Mouse (Mus musculus) heart, adult 18-20 months (tissue): Measurements from ENCODE around the gene Plekha6. TPM values are rescaled to one million over a fixed set of nuclear protein-coding genes. Genes with fewer than 3 reads are reported as not detected.

Experiments
- DNase-seq, 2 experiments: peaks; one replicate each; pipeline ENCODE4 v3.0.0; 2021 to 2022; ENCODE audit warnings: mixed read lengths in 1 of 2
- total RNA-seq, 2 experiments: library from RNA; stranded (reverse); gene quantifications; 2 replicates each; pipeline ENCODE4 v1.2.3; 2021

Gene Plekha6
- total RNA-seq, 2 experiments from 2014 or later, result 40.5 to 47.7 TPM

GRCm38 (mm10) chr1:133274163-133274562, 110.2 kb downstream of the Plekha6 start:
- DNase-seq, result no peak

- DNase-seq, result peak in 1 of 2 experiments; percentile 27
Measured at GRCm38 (mm10) chr1:133276983-133277382, 113.0 kb downstream of the Plekha6 start.

DNA sequence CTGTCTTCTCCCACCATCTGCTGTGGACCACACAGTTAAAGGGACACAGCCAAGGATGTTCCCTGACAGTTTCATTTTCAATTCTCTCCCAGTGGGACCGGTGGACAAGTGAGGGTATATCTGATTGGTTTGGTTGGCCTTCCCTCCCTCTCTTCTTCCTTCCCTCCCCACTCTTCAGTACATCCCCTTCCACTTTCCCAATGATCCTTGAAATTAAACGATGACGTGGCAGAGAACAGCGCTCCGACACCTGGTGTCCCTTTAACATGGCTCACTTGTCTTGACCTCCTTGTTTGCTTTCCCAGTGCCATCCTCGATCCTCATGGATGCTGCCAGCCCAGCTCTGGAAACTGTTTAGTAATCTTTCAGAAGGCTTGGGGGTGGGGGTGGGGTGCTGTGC, 114.5 kb downstream of the Plekha6 start:
- DNase-seq, result no peak

DNA sequence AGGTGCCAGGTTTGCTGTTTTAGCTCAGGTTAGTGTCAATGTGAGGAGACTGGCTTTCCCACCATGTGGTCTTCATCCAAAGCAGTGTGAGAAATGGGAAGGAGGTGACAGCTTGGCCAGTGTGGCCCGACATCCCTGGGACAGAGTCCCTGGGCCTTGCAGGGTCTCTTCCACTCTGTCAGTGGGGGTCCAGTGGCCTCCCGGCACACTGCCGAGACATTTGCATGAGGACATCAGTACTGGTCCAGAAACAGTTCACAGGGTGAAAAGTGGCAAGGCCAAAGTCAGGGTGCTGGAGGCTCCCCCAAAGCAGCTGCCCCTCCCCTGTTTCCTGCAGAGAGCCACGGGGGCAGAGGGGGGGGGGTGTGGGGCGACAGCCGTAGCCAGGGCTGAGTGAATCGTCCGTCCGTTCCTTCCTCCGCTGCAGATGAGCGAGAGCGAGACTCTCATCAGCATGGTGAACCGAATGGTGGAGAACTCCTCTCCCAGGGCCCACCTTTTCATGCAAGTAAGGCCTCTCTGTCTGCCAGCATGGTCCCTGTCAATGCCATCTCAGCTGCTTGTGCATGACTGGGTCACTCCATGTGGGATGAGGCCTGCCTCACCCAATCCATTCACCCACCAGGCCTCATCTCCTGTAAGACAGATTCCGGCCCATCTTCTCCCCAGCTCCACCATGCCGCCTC, 115.1 kb downstream of the Plekha6 start:
- DNase-seq, result no peak

DNA sequence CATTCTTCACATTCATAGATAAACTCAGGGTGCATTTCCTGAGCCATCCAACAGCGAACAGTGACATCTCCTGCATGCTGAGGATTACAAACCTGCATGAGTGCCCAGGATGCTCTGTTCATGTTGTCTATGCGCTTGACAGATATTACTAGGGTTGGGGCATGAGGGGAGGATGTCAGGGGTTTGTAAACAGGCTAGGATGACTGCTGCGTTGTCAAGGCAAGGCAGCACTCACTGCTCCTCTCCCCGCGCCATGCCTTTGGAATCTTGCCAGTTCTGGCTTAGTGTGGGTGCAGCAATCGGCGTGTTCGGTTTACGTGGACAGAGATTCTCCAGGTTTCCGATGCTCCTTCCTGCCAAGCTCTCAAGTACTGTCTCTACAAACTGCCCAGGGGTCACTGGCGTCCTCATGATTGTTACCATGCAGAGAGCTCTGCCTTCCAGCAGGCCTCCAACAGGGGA, 115.7 kb downstream of the Plekha6 start:
- DNase-seq, result no peak

GRCm38 (mm10) chr1:133280537-133280936, 116.5 kb downstream of the Plekha6 start:
- no peak for DNase-seq

GRCm38 (mm10) chr1:133285907-133286306, 121.9 kb downstream of the Plekha6 start:
- no peak for DNase-seq

GRCm38 (mm10) chr1:133287051-133287450, 123.0 kb downstream of the Plekha6 start:
- no peak for DNase-seq

- DNase-seq, result no peak
Measured at GRCm38 (mm10) chr1:133287880-133288279, 123.9 kb downstream of the Plekha6 start.

GRCm38 (mm10) chr1:133291888-133292287, 127.9 kb downstream of the Plekha6 start:
- DNase-seq, result no peak

DNA sequence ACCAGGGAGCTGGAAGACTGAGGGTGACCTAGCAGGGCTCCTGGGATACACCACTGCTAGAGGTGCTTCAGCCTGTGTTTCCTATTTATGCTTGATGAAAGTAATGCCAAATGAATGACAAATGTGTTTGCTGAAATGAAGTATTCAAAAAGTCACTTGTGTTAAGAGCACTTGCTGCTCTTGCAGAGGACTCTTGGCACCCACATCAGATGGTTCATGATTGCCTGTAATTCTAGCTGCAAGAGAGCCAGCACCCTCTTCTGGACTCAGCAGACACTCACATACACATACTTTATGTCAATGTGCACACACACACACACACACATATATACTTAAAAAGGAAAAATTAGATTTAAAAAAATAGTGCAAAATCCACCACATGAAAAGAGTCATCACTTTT, 128.6 kb downstream of the Plekha6 start:
- no peak for DNase-seq

DNA sequence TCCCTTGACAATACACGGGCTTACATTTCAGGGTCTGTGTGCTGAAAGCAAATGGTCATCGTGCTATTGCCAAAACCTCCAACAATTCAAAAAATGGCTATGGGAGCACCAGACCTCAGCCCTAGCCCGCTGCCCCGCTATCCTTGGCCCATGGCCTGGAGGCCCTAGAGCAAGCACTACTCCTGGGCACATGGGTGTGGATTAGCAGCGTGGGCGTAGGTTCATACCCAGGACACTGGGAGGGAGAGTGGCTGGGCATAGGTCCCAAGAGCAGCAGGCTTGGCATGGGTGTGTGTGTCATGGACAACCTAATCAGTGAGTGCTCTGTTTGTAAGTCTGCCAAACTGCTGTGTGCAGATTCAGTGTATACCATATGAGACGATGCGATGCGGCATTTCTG, 132.4 kb downstream of the Plekha6 start:
- DNase-seq, result peak; percentile 78 to 86

DNA sequence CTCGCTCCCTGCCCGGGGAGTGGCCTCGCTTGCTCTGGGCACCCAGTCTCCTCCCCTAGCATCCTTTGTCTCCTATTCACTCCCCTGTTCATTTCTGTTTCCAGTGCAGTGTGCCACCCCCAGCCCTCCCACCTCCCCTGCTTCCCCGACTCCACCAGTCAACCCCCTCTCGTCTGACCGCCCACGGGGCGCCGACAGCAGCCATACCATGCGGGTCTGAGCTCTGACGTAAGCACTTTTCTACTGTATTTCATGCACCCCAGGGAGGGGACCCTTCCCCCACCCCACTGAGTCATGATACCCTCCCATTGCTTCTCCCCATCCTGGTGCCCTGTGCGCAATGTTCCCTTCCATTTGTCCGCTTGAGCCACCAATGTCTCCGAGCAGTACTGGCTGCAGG, 134.8 kb downstream of the Plekha6 start:
- no peak for DNase-seq

GRCm38 (mm10) chr1:133302540-133302939, 138.5 kb downstream of the Plekha6 start:
- DNase-seq, result peak; percentile 72 to 74

DNA sequence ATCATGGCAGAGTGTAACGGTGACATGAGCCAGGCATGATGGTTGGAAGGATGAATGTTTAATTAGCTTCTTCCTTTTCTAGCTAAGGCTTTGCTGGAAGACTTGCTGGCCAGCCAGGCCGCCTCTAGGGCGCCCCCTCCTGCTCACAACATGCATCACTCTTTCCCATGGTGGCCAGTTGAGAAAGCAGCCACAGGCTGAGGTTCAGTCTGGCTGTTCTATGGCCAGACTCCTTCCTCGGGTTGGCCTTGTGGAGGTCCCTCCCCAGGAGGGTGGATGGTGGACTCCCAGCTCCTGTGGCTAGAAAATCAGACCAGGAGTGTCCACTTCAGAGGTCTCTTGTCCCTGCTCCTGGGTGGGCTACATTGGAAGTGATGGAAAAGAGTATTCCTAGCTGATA, 142.8 kb downstream of the Plekha6 start:
- peak; percentile 80 to 88 for DNase-seq

DNA sequence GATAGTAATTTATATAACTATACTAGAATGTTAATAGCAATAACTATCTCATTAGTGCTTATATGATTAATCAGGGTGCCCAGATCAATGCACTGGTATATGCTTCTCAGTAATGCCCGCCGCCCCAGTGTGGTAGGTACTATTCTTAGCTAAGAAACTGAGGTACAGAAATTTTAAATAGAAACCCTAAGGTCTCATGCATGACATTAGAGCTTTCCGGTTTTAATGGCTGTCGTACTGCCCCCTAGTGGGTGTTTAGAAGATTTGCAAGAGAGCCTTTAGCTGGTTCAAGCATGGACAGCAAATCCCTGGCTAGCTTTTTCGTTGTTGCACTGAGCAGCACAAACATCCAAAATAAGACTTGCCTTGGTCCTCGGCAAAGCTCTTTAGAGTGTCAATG, 143.3 kb downstream of the Plekha6 start:
- DNase-seq, result peak; percentile 50 to 73

- no peak for DNase-seq
Measured at GRCm38 (mm10) chr1:133309652-133310267, 145.8 kb downstream of the Plekha6 start, which contains the start of gene Golt1a. TSS of gene Golt1a (plus strand) at chr1:133309800.

DNA sequence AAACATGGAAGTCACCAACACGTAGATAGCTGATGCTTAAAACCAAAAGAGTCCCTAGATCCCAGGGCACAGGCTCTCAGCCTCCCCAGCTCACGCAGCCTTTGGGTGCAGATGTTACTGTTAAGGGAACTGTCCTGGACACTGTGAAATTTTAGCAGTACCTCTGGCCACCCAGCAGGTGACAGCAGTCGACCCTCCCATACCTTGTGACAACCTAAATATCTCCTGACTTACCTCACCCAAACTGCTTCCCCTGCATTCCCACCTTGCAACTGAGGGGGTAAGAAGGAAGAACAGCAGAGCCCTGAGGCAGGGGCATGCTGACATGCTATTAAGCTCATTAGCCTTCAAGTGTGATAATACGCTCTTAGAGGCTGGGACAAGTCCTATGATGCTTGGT, 147.2 kb downstream of the Plekha6 start:
- no peak for DNase-seq

GRCm38 (mm10) chr1:133311946-133312345, 147.9 kb downstream of the Plekha6 start:
- no peak for DNase-seq

DNA sequence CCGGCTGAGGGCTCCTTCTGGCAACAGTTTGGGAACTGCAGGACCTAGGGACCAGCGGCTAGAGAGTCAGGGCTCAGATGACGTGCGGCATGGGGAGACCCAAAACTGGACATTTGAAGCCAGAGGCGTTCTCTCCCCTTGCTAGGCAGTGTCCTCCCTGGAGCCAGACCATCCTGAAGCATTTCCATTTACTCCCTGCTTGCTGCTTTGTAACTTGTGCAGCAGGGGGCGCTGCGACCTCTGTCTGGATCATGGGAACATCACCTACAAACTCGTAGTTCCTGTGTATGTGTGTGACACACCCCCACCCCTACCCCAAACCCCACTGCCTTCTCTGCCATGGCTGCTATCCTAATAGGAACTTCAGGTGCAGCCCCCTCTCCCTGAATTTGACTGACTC, 150.4 kb downstream of the Plekha6 start:
- peak; percentile 33 to 81 for DNase-seq

GRCm38 (mm10) chr1:133315775-133316174, 151.8 kb downstream of the Plekha6 start:
- DNase-seq, result no peak

DNA sequence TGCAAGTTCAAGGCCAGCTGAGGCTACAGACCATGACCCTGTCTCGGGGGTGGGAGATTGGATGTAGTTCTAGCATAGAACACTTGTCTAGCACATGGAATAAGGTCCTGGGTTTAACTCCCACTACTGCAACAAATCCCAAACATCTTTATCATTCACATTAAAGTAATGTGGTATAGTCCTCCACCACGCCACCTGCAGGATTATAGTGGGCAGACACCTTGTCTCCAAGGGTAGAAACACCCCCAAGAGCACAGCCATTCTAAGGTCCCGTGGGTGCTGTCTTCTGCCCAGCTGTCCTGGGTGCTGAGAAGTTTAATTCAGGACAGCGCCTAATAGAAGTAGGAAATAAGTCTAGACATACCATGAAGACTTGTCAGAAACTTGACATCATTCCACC, 152.6 kb downstream of the Plekha6 start:
- no peak for DNase-seq

DNA sequence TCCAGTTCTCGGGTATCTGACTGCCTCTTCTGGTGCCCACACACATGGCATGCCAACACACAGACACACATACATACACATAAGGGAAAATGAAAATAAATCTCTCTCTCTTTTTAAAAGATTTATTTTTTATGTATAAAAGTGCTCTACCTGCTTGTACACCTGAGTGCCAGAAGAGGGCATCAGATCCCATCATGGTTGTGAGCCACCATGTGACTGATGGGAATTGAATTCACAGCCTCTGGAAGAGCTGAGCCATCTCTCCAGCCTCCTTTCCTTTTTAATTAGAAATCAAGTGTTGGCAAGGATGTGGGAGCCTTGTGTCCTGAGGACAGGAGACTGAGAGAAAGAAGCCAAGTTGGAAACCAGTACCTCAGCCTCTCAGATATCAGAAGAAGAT, 153.1 kb downstream of the Plekha6 start:
- no peak for DNase-seq
